Mouse (Mus musculus): Measurements from ENCODE around the gene Grin3b. TPM values are rescaled to one million over a fixed set of nuclear protein-coding genes. Genes with fewer than 3 reads are reported as not detected.

Gene Grin3b
- polyA plus RNA-seq, 1 experiment from 2014 or later: 0.23 TPM

DNA sequence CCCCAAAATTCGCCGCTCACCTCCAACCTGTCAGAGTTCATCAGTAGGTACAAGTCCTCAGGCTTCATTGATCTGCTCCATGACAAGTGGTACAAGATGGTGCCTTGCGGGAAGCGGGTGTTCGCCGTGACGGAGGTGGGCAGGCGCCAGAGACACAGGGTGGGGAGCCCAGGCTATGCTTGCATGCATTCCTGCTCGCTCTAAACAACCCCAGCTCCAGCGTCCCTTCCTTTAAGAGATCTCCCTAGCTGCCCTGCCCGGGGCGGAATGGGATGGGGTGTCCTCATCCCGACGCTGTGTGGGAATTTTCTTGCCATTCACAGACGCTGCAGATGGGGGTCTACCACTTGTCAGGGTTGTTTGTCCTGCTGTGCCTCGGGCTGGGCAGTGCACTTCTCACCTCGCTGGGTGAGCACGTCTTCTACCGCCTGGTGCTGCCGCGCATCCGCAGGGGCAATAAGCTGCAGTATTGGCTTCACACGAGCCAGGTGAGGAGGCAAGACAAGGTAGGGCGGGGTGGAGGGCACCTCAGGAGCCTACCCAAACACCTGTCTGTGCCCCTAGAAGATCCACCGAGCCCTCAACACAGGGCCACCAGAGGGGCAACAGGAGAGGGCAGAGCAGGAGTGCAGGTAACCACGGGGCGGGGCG is 5.7 kb downstream of the Grin3b start:
- 90% methylated on average over 25 of the region's 28 CpGs for WGBS
- Histone ChIP-seq H3K4me2 (replicated peaks) (no peak overlapping the region), H3K36me3 (peaks cover 55% of the 10 kb centered on the region), H3K4me1 (peaks cover under 1% of the 10 kb centered on the region), H3K4me3 (no peak overlapping the region), H3K27me3 (peaks cover 23% of the 10 kb centered on the region), H3K27ac (no peak overlapping the region), H3K9me3 (replicated peaks) (no peaks in the 10 kb centered on the region), H3K9ac (no peak overlapping the region)
- no peak for ATAC-seq (ENCODE audit: low FRiP score)

DNA sequence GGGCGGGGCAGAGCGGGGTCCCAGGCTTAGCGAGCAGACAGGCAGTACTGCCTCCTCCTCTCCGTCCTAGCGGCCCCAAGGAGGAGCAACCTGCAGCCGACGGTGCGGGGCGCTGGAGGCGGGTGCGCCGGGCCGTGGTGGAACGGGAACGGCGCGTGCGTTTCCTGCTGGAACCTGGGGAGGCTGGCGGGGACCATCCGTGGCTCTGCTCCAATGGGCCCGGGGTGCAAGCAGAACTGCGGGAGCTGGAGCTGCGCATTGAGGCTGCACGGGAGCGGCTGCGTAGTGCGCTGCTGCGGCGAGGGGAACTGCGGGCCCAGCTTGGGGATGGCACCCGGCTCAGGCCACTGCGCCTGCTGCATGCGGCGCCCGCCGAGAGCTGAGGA is 6.2 kb downstream of the Grin3b start:
- no peak for ATAC-seq (ENCODE audit: low FRiP score)
- H3K4me2 ChIP-seq (replicated peaks): no peak overlapping the region
- WGBS: 73% methylated on average over 25 of the region's 36 CpGs
- H3K27me3 ChIP-seq: peaks cover 18% of the 10 kb centered on the region
- H3K9ac ChIP-seq: no peak overlapping the region
- H3K36me3 ChIP-seq: peaks cover 56% of the 10 kb centered on the region
- no peak overlapping the region for H3K27ac ChIP-seq
- no peaks in the 10 kb centered on the region for H3K9me3 ChIP-seq (replicated peaks)
- H3K4me1 ChIP-seq: peaks cover 3% of the 10 kb centered on the region
- H3K4me3 ChIP-seq: no peak overlapping the region

DNA sequence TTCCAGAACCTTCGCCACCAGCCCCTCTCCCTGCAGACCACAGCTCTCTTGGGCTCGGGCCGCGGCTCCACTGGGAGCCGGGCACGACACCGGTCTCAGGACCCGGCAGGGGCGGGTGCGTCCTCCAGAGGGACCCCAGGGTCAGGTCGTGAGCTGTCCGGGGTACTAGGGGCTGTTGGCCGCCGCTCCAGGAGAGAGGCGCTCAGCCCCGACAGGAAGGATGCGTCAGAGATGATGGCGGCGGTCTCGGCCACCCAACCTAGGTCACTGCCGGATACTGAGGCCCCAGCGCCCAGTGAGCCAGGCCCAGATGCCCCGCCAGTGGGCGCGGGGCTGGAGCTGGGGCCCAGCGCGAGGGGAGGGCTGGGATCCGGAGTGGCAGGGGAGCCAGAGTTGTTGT is 6.8 kb downstream of the Grin3b start:
- H3K4me3 ChIP-seq: no peak overlapping the region
- peaks cover 6% of the 10 kb centered on the region for H3K4me1 ChIP-seq
- no peak overlapping the region for H3K27ac ChIP-seq
- 83% methylated on average over 28 of the region's 28 CpGs for WGBS
- ATAC-seq (ENCODE audit: low FRiP score): no peak
- peaks cover 12% of the 10 kb centered on the region for H3K27me3 ChIP-seq
- no peak overlapping the region for H3K9ac ChIP-seq
- H3K9me3 ChIP-seq (replicated peaks): no peaks in the 10 kb centered on the region
- no peak overlapping the region for H3K4me2 ChIP-seq (replicated peaks)
- H3K36me3 ChIP-seq: peaks cover 56% of the 10 kb centered on the region

GRCm38 (mm10) chr10:79978061-79978460 is 7.5 kb downstream of the Grin3b start:
- peaks cover 56% of the 10 kb centered on the region for H3K36me3 ChIP-seq
- H3K4me3 ChIP-seq: no peak overlapping the region
- H3K27ac ChIP-seq: no peak overlapping the region
- H3K9me3 ChIP-seq (replicated peaks): no peaks in the 10 kb centered on the region
- H3K4me2 ChIP-seq (replicated peaks): no peak overlapping the region
- peaks cover 6% of the 10 kb centered on the region for H3K27me3 ChIP-seq
- 96% methylated on average over 21 of the region's 21 CpGs for WGBS
- ATAC-seq (ENCODE audit: low FRiP score): no peak
- H3K4me1 ChIP-seq: peaks cover 13% of the 10 kb centered on the region
- H3K9ac ChIP-seq: no peak overlapping the region

DNA sequence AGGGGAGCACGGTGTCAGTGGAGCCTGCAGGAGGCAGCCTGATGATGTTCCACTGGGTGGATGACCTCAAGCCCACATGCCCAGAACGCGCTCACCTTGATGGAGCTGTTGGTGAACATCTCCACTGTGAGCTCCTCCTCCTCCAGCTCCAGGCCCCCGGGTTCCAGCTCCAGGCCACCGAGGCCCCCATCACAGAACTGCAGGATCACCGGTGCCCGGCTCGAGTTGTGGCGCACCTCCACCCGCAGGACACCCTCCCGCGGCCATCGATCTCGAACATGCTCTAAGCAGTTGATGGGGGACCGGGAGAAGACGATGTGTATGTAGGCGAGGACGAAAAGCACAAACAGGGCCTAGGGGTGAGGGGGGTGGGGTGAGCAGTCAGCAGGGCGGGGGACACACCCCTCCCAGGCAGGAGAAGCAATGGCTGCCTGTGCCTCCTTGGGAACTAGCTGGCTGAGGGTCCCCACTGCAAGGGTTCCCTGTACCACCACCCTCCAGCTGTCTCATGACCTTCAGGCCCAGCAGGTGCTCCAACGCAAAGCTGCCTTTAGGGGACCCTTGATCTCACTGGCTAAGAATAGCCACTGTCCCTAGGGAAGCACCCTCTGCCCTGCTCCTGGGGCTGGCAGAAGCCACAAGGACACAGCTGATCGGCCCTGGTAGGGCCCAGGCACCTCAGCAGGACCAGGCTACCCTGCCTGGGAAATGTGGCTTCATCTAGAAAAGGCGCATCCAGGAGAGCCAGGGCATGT is 9.1 kb downstream of the Grin3b start:
- Histone ChIP-seq H3K4me1 (peaks cover 19% of the 10 kb centered on the region), H3K36me3 (peaks cover 50% of the 10 kb centered on the region), H3K27me3 (no peaks in the 10 kb centered on the region; the same call in 1 of the 2 replicates), H3K4me2 (replicated peaks) (no peak overlapping the region), H3K4me3 (no peak overlapping the region), H3K27ac (no peak overlapping the region), H3K9me3 (replicated peaks) (no peaks in the 10 kb centered on the region), H3K9ac (no peak overlapping the region)
- ATAC-seq (ENCODE audit: low FRiP score): no peak
- 95% methylated on average over 22 of the region's 22 CpGs for WGBS

- WGBS: 73% methylated on average over 5 of the region's 5 CpGs
- Histone ChIP-seq H3K4me1 (peaks cover 32% of the 10 kb centered on the region), H3K27ac (no peak overlapping the region), H3K4me3 (peak overlapping the region; percentile 74), H3K4me2 (replicated peaks) (peak overlapping the region; percentile 94), H3K36me3 (peaks cover 17% of the 10 kb centered on the region), H3K9ac (peak overlapping the region; percentile 91), H3K27me3 (peaks cover 17% of the 10 kb centered on the region), H3K9me3 (replicated peaks) (no peaks in the 10 kb centered on the region)
- no peak for ATAC-seq (ENCODE audit: low FRiP score)
These were observed 12.7 kb downstream of the Grin3b start for GRCm38 (mm10) chr10:79983205-79983604.

- peaks cover 35% of the 10 kb centered on the region for H3K4me1 ChIP-seq
- WGBS: under 1% methylated on average over 21 of the region's 21 CpGs
These were observed 13.2 kb downstream of the Grin3b start for GRCm38 (mm10) chr10:79983670-79984069.

GRCm38 (mm10) chr10:79984195-79984816 is 13.8 kb downstream of the Grin3b start, which contains the start of gene Tmem259:
Gene Tmem259, minus strand, starts transcription at chr10:79984330.
- H3K36me3 ChIP-seq: peaks cover 6% of the 10 kb centered on the region
- H3K27me3 ChIP-seq: peaks cover 28% of the 10 kb centered on the region
- WGBS: 1% methylated on average over 49 of the region's 49 CpGs
- H3K4me3 ChIP-seq: peak within 1 kb of the TSS; percentile 74
- H3K9ac ChIP-seq: peak within 1 kb of the TSS; percentile 91
- H3K4me1 ChIP-seq: peaks cover 36% of the 10 kb centered on the region
- no peaks in the 10 kb centered on the region for H3K9me3 ChIP-seq (replicated peaks)
- H3K4me2 ChIP-seq (replicated peaks): peak within 1 kb of the TSS; percentile 94
- ATAC-seq (ENCODE audit: low FRiP score): peak; percentile 82
- H3K27ac ChIP-seq: peak within 1 kb of the TSS; percentile 95

More at GRCm38 (mm10) chr10:79983670-79984069, 13.2 kb downstream of the Grin3b start:
- H3K4me2 ChIP-seq (replicated peaks): peak overlapping the region; percentile 94
- H3K27ac ChIP-seq: peak overlapping the region; percentile 95
- peaks cover 13% of the 10 kb centered on the region for H3K36me3 ChIP-seq
- H3K9me3 ChIP-seq (replicated peaks): no peaks in the 10 kb centered on the region
- peak; percentile 4 for ATAC-seq (ENCODE audit: low FRiP score)
- peaks cover 21% of the 10 kb centered on the region for H3K27me3 ChIP-seq
- H3K4me3 ChIP-seq: peak overlapping the region; percentile 74
- peak overlapping the region; percentile 91 for H3K9ac ChIP-seq

DNA sequence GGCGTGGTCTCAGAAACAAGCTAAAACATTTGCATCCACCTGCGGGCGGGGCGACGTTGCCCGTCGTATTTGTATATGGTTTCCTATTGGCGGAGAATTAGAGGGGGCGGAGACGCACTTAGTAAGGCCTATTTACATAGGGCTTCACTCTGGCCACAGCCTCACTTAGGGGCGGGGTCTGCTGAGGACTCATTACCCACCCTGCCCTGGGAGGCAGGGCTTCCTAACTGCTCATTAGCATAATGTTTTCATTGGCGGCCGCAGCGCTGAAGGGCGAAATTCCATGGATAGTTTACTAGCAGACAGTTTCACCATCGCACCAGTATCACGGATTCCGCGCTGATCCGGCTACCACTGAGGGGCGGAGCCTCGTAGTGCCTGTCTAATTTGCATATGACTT is 14.4 kb downstream of the Grin3b start:
- Histone ChIP-seq H3K9ac (peak overlapping the region; percentile 64), H3K27me3 (peaks cover 33% of the 10 kb centered on the region), H3K36me3 (peaks cover 4% of the 10 kb centered on the region; the same call in 1 of the 2 replicates), H3K4me3 (peak overlapping the region; percentile 74), H3K4me2 (replicated peaks) (peak overlapping the region; percentile 94), H3K9me3 (replicated peaks) (no peaks in the 10 kb centered on the region), H3K4me1 (peaks cover 40% of the 10 kb centered on the region), H3K27ac (peak overlapping the region; percentile 95)
- peak; percentile 94 for ATAC-seq (ENCODE audit: low FRiP score)
- under 1% methylated on average over 22 of the region's 22 CpGs for WGBS

GRCm38 (mm10) chr10:79985334-79986231 is 15.1 kb downstream of the Grin3b start:
- WGBS: 4% methylated on average over 35 of the region's 35 CpGs
- ATAC-seq (ENCODE audit: low FRiP score): no peak

GRCm38 (mm10) chr10:79986232-79986878 is 15.8 kb downstream of the Grin3b start:
- 0 out of 2 replicates have a peak, but pooled peaks cover under 1% of the 10 kb centered on the region for H3K36me3 ChIP-seq
- WGBS: 47% methylated on average over 6 of the region's 6 CpGs
- H3K27me3 ChIP-seq: peaks cover 46% of the 10 kb centered on the region
- peak overlapping the region; percentile 74 for H3K4me3 ChIP-seq
- peak overlapping the region; percentile 94 for H3K4me2 ChIP-seq (replicated peaks)
- peaks cover 41% of the 10 kb centered on the region for H3K4me1 ChIP-seq
- no peak for ATAC-seq (ENCODE audit: low FRiP score)
- no peaks in the 10 kb centered on the region for H3K9me3 ChIP-seq (replicated peaks)
- peak overlapping the region; percentile 64; the same call in 1 of the 2 replicates for H3K9ac ChIP-seq
- peak overlapping the region; percentile 95 for H3K27ac ChIP-seq

More at GRCm38 (mm10) chr10:79985334-79986231, 15.1 kb downstream of the Grin3b start:
- Histone ChIP-seq H3K9ac (peak overlapping the region; percentile 64), H3K36me3 (peaks cover 4% of the 10 kb centered on the region; the same call in 1 of the 2 replicates), H3K4me1 (peaks cover 41% of the 10 kb centered on the region), H3K27ac (peak overlapping the region; percentile 95), H3K27me3 (peaks cover 39% of the 10 kb centered on the region), H3K4me2 (replicated peaks) (peak overlapping the region; percentile 94), H3K9me3 (replicated peaks) (no peaks in the 10 kb centered on the region), H3K4me3 (peak overlapping the region; percentile 74)
